Mouse (Mus musculus) neural tube, embryonic 13.5 days (tissue): ENCODE data around the gene Gimap3. TPM values are rescaled to one million over a fixed set of nuclear protein-coding genes. Genes with fewer than 3 reads are reported as not detected.

ENCODE experiments used
- polyA plus RNA-seq: library from polyadenylated mRNA; unstranded; fragments of >200 nt; fragmentation: Nextera tagmentation; extraction: Ambion mirVana; gene quantifications from 2 replicates; pipeline ENCODE4 v1.2.1, GENCODE M21; 2015

The Gimap3 gene
- polyA plus RNA-seq, 1 experiment from 2014 or later = not detected

Other genes with a start within 250 kb of the Gimap3 start
- 177 and 203 TPM in 2 replicates for gene Atp6v0e2, start 233.2 kb downstream of the Gimap3 start, polyA plus RNA-seq
- 20.7 and 24.0 TPM in 2 replicates for gene Lrrc61, start 216.1 kb downstream of the Gimap3 start, polyA plus RNA-seq
- 9.2 and 10.9 TPM in 2 replicates for gene Rarres2, start 198.1 kb downstream of the Gimap3 start, polyA plus RNA-seq
- not detected in 2 replicates for gene Gm45021, start 181.2 kb downstream of the Gimap3 start, polyA plus RNA-seq
- gene Repin1, start 177.0 kb downstream of the Gimap3 start, polyA plus RNA-seq = 38.0 and 40.3 TPM in 2 replicates
- not detected in 2 replicates for gene Gm44965, start 176.9 kb downstream of the Gimap3 start, polyA plus RNA-seq
- 11.3 and 15.7 TPM in 2 replicates for gene Zfp775, start 168.8 kb downstream of the Gimap3 start, polyA plus RNA-seq
- gene AI854703, start 144.1 kb downstream of the Gimap3 start, polyA plus RNA-seq = 11.2 and 12.7 TPM in 2 replicates
- gene Gimap8, start 123.6 kb downstream of the Gimap3 start, polyA plus RNA-seq = 0.74 TPM in 2 replicates
- gene Gimap9, start 94.7 kb downstream of the Gimap3 start, polyA plus RNA-seq = 1.6 and 2.7 TPM in 2 replicates
- gene Gimap4, start 86.3 kb downstream of the Gimap3 start, polyA plus RNA-seq = 2.9 and 3.3 TPM in 2 replicates
- 10.9 and 11.6 TPM in 2 replicates for gene Gimap6, start 62.6 kb downstream of the Gimap3 start, polyA plus RNA-seq
- 0.95 TPM in 1 of 2 replicates, not detected in the other for gene Gm28053, start 52.2 kb downstream of the Gimap3 start, polyA plus RNA-seq
- not detected in 2 replicates for gene Gimap7, start 52.2 kb downstream of the Gimap3 start, polyA plus RNA-seq
- gene Gimap1, start 31.8 kb downstream of the Gimap3 start, polyA plus RNA-seq = 8.6 and 8.7 TPM in 2 replicates
- gene Gimap5, start 24.7 kb downstream of the Gimap3 start, polyA plus RNA-seq = 2.0 TPM in 2 replicates
- gene Tmem176a, start 70.1 kb upstream of the Gimap3 start, polyA plus RNA-seq = 22.8 and 30.5 TPM in 2 replicates
- 127 and 151 TPM in 2 replicates for gene Tmem176b, start 70.6 kb upstream of the Gimap3 start, polyA plus RNA-seq
- not detected in 2 replicates for gene Aoc1, start 102.0 kb upstream of the Gimap3 start, polyA plus RNA-seq
- gene 1600015I10Rik, start 159.0 kb upstream of the Gimap3 start, polyA plus RNA-seq = not detected in 2 replicates
- gene Doxl2, start 204.1 kb upstream of the Gimap3 start, polyA plus RNA-seq = not detected in 2 replicates
- gene Svs1, start 216.0 kb upstream of the Gimap3 start, polyA plus RNA-seq = not detected in 2 replicates